In genomic region chr7:121171888-121172287, GRCm38 (mm10) we compare ENCODE assay signal across 19 mouse cellular contexts.
DNase-seq lines count a peak whose midpoint lies in the region; ATAC-seq and TF ChIP-seq lines count a peak whose summit lies in the region.
"Had no signal": no experiment of that assay in that cellular context is flagged by ENCODE, and none has a peak within 500 bp of the region (broad histone marks: within the 10 kb centered on the region; RNA-seq: fewer than 3 reads in every experiment).

No protein-coding gene starts in this region.

- intact Hi-C loops in heart, postnatal 14 days (cut with DNase I): no loop called here
- intact Hi-C loops in heart, postnatal 36 days (cut with DNase I): no loop called here

- DNase-seq in hindbrain, embryonic 11.5 days (ENCODE audit: low spot score): peak; percentile 5
- DNase-seq in Muller cell, postnatal 12 days (ENCODE audit: inconsistent ontology term): peak; percentile 87
- peak; percentile 12 for DNase-seq in embryonic facial prominence, embryonic 11.5 days (ENCODE audit: low spot score)
- DNase-seq in forebrain, postnatal 0 days: no peak
- DNase-seq in heart, postnatal 14 days: no peak
- DNase-seq in ovary, postnatal 36 days (ENCODE audit: low spot score): no peak
- DNase-seq in heart, postnatal 36 days: no peak
- DNase-seq: adrenal gland, postnatal 25 days; cerebellum, postnatal 14 days; gastrocnemius, postnatal 36 days; kidney, adult 18-20 months; kidney, postnatal 25 days; liver; lung, adult 18-20 months; thymus, adult 18-20 months had no signal

- TF ChIP-seq CTCF in forebrain, postnatal 0 days (IDR thresholded peaks at IDR 0.05; ENCODE audit: low read depth): no peak

- peaks cover 3% of the 10 kb centered on the region; the same call in 1 of the 2 replicates for H3K4me1 ChIP-seq in hindbrain, embryonic 11.5 days (replicated peaks; ENCODE audit: control insufficient read depth, insufficient read depth, low read length)
- H3K4me1 ChIP-seq in hindbrain, embryonic 13.5 days (replicated peaks): peaks cover 13% of the 10 kb centered on the region
- H3K4me1 ChIP-seq in embryonic facial prominence, embryonic 11.5 days (ENCODE audit: control insufficient read depth, insufficient read depth, low read length): no peaks in the 10 kb centered on the region; the same call in 1 of the 2 replicates
- H3K4me1 ChIP-seq in forebrain, postnatal 0 days (ENCODE audit: insufficient read depth): no peaks in the 10 kb centered on the region
- H3K4me1 ChIP-seq: heart, embryonic 12.5 days; hindbrain, embryonic 15.5 days had no signal

- no peak overlapping the region for H3K27ac ChIP-seq in hindbrain, embryonic 11.5 days (ENCODE audit: low read depth, low read length)
- H3K27ac ChIP-seq in hindbrain, embryonic 13.5 days: no peak overlapping the region
- no peak overlapping the region for H3K27ac ChIP-seq in embryonic facial prominence, embryonic 11.5 days (replicated peaks; ENCODE audit: low read depth, low read length)
- no peak overlapping the region for H3K27ac ChIP-seq in forebrain, postnatal 0 days (ENCODE audit: low read depth, low read length)
- H3K27ac ChIP-seq: hindbrain, embryonic 15.5 days; macrophage had no signal

- no peak overlapping the region for H3K4me3 ChIP-seq in hindbrain, embryonic 11.5 days (ENCODE audit: low read depth, low read length)
- H3K4me3 ChIP-seq in hindbrain, embryonic 13.5 days: no peak overlapping the region
- H3K4me3 ChIP-seq in embryonic facial prominence, embryonic 11.5 days (ENCODE audit: low read depth, low read length): no peak overlapping the region
- H3K4me3 ChIP-seq in forebrain, postnatal 0 days (ENCODE audit: low read depth, low read length): no peak overlapping the region
- H3K4me3 ChIP-seq: heart, embryonic 12.5 days; hindbrain, embryonic 15.5 days had no signal

- no peaks in the 10 kb centered on the region for H3K27me3 ChIP-seq in hindbrain, embryonic 11.5 days (ENCODE audit: control insufficient read depth, insufficient read depth, low read length)
- H3K27me3 ChIP-seq in hindbrain, embryonic 13.5 days: 0 out of 2 replicates have a peak, but pooled peaks cover 6% of the 10 kb centered on the region
- H3K27me3 ChIP-seq in embryonic facial prominence, embryonic 11.5 days (ENCODE audit: control insufficient read depth, insufficient read depth, low read length): no peaks in the 10 kb centered on the region
- no peaks in the 10 kb centered on the region; the same call in 1 of the 2 replicates for H3K27me3 ChIP-seq in forebrain, postnatal 0 days (ENCODE audit: insufficient read depth, low read length)
- H3K27me3 ChIP-seq: hindbrain, embryonic 15.5 days had no signal

- ATAC-seq in hindbrain, embryonic 11.5 days (ENCODE audit: low FRiP score): no peak
- no peak for ATAC-seq in hindbrain, embryonic 13.5 days (ENCODE audit: low FRiP score)
- ATAC-seq in embryonic facial prominence, embryonic 11.5 days (replicated peaks; ENCODE audit: insufficient number of reproducible peaks, low FRiP score, low TSS enrichment, low read depth): no peak
- peak; percentile 53 for ATAC-seq in forebrain, postnatal 0 days

- H3K36me3 ChIP-seq in hindbrain, embryonic 11.5 days (ENCODE audit: control insufficient read depth, insufficient read depth, low read length): no peaks in the 10 kb centered on the region
- H3K36me3 ChIP-seq in hindbrain, embryonic 13.5 days: no peaks in the 10 kb centered on the region
- H3K36me3 ChIP-seq in embryonic facial prominence, embryonic 11.5 days (replicated peaks; ENCODE audit: control insufficient read depth, insufficient read depth, low read depth, low read length): no peaks in the 10 kb centered on the region
- no peaks in the 10 kb centered on the region for H3K36me3 ChIP-seq in forebrain, postnatal 0 days (ENCODE audit: insufficient read depth)
- H3K36me3 ChIP-seq: heart, embryonic 12.5 days; hindbrain, embryonic 15.5 days had no signal

- WGBS in hindbrain, embryonic 11.5 days: 8% methylated on average over 6 of the region's 6 CpGs
- 7% methylated on average over 6 of the region's 6 CpGs for WGBS in hindbrain, embryonic 13.5 days
- 6% methylated on average over 6 of the region's 6 CpGs for WGBS in embryonic facial prominence, embryonic 11.5 days
- WGBS in forebrain, postnatal 0 days: 6% methylated on average over 6 of the region's 6 CpGs

- no peak overlapping the region for H3K9ac ChIP-seq in hindbrain, embryonic 11.5 days (ENCODE audit: low read depth, low read length)
- H3K9ac ChIP-seq in hindbrain, embryonic 13.5 days: no peak overlapping the region
- H3K9ac ChIP-seq in embryonic facial prominence, embryonic 11.5 days (replicated peaks; ENCODE audit: low read length): no peak overlapping the region
- H3K9ac ChIP-seq in forebrain, postnatal 0 days: no peak overlapping the region
- H3K9ac ChIP-seq: heart, embryonic 12.5 days; hindbrain, embryonic 15.5 days had no signal

- H3K4me2 ChIP-seq in hindbrain, embryonic 11.5 days (replicated peaks; ENCODE audit: low read depth, low read length): no peak overlapping the region
- H3K4me2 ChIP-seq in hindbrain, embryonic 13.5 days: no peak overlapping the region
- no peak overlapping the region for H3K4me2 ChIP-seq in embryonic facial prominence, embryonic 11.5 days (ENCODE audit: low read depth, low read length)
- H3K4me2 ChIP-seq in forebrain, postnatal 0 days (ENCODE audit: low read depth): no peak overlapping the region
- H3K4me2 ChIP-seq: heart, embryonic 12.5 days; hindbrain, embryonic 15.5 days had no signal

- H3K9me3 ChIP-seq in hindbrain, embryonic 11.5 days (ENCODE audit: control insufficient read depth, low read length): no peaks in the 10 kb centered on the region
- no peaks in the 10 kb centered on the region for H3K9me3 ChIP-seq in hindbrain, embryonic 13.5 days
- H3K9me3 ChIP-seq in embryonic facial prominence, embryonic 11.5 days (replicated peaks; ENCODE audit: control insufficient read depth, low read length): no peaks in the 10 kb centered on the region
- no peaks in the 10 kb centered on the region for H3K9me3 ChIP-seq in forebrain, postnatal 0 days (ENCODE audit: low read length)
- H3K9me3 ChIP-seq: heart, embryonic 12.5 days; hindbrain, embryonic 15.5 days had no signal

Comparison
In these comparisons a context has a peak if more than half of its experiments do, and no peak if none do; other contexts are left out.
1. DNase-seq: peak in hindbrain, embryonic 11.5 days (single experiment), Muller cell, postnatal 12 days (single experiment) and embryonic facial prominence, embryonic 11.5 days (single experiment); none in forebrain, postnatal 0 days (single experiment), heart, postnatal 14 days (0 of 2), ovary, postnatal 36 days (single experiment) and heart, postnatal 36 days (0 of 2).